Mouse (Mus musculus) cerebellum, adult 2 months (tissue): Measurements from ENCODE around the gene Dnttip1. TPM values are rescaled to one million over a fixed set of nuclear protein-coding genes. Genes with fewer than 3 reads are reported as not detected.

ENCODE experiments used
- DNase-seq, 2 experiments: peaks; one replicate each; pipeline ENCODE4 v3.0.0; 2021
- H3K27ac ChIP-seq: fragments of 200-500 bp; 2 replicates; pipeline ENCODE4 v1.5.1; 2012; ENCODE audit warnings: low read length, control low read depth, inconsistent platforms; ENCODE audit not compliant: insufficient read depth
- H3K27me3 ChIP-seq: fragments of 200-500 bp; 2 replicates; pipeline ENCODE4 v1.6.1; 2012; ENCODE audit warnings: inconsistent platforms, mild to moderate bottlenecking, low read length, moderate library complexity; ENCODE audit not compliant: control insufficient read depth, insufficient read depth
- H3K4me1 ChIP-seq: fragments of 200-500 bp; 2 replicates; pipeline ENCODE4 v1.6.1; 2011; ENCODE audit warnings: low read length; ENCODE audit not compliant: control insufficient read depth, insufficient read depth
- H3K4me3 ChIP-seq: fragments of 200-500 bp; replicated peaks from 2 replicates; pipeline ENCODE3; 2011; ENCODE audit warnings: mild to moderate bottlenecking, low read depth, low read length, control low read depth; ENCODE audit not compliant: insufficient read depth
- CTCF ChIP-seq: fragments of 200-500 bp; IDR thresholded peaks from 2 replicates; pipeline ENCODE4 v1.5.1; 2011; ENCODE audit warnings: low read depth, mild to moderate bottlenecking, control low read depth, low read length, moderate library complexity, borderline replicate concordance; ENCODE audit not compliant: insufficient read depth
- POLR2A ChIP-seq: fragments of 200-500 bp; IDR thresholded peaks from 2 replicates; pipeline ENCODE4 v1.6.1; 2011; ENCODE audit warnings: low read length, control low read depth, borderline replicate concordance; ENCODE audit not compliant: insufficient read depth
- WGBS: fragments of 180-500 bp; shearing (Covaris S2); methylation state at CpG from one replicate; pipeline ENCODE4 v1.1.7; 2018; 5-methylcytosine and 5-hydroxymethylcytosine counted together
- polyA plus RNA-seq: library from polyadenylated mRNA; depleted of rRNA; stranded (reverse); fragments of >200 nt; gene quantifications from 2 replicates; pipeline ENCODE4 v1.2.3, GENCODE M21; 2012

Dnttip1 gene
- polyA plus RNA-seq, 1 experiment: 44.3 TPM

- H3K4me1 ChIP-seq: peaks cover 10% of the 10 kb centered on the region
- DNase-seq: no peak
- TF ChIP-seq POLR2A (no peak), CTCF (no peak)
- no peaks in the 10 kb centered on the region for H3K27me3 ChIP-seq
- no peak overlapping the region for H3K4me3 ChIP-seq
- H3K27ac ChIP-seq: no peak overlapping the region
- WGBS: 67% methylated on average over 17 of the region's 17 CpGs
Measured at GRCm38 (mm10) chr2:164776801-164777200, 31.0 kb downstream of the Dnttip1 start.

- Histone ChIP-seq H3K4me1 (peaks cover 10% of the 10 kb centered on the region), H3K27ac (no peak overlapping the region), H3K4me3 (no peak overlapping the region), H3K27me3 (no peaks in the 10 kb centered on the region)
- 80% methylated on average over 30 of the region's 30 CpGs for WGBS
- DNase-seq: no peak
- TF ChIP-seq CTCF (no peak), POLR2A (no peak)
Measured at GRCm38 (mm10) chr2:164777246-164778014, 31.6 kb downstream of the Dnttip1 start.

- TF ChIP-seq CTCF (no peak), POLR2A (no peak)
- no peaks in the 10 kb centered on the region for H3K27me3 ChIP-seq
- no peak overlapping the region for H3K4me3 ChIP-seq
- no peak for DNase-seq
- WGBS: 93% methylated on average over 11 of the region's 11 CpGs
- H3K4me1 ChIP-seq: peaks cover 10% of the 10 kb centered on the region
- no peak overlapping the region for H3K27ac ChIP-seq
Measured at GRCm38 (mm10) chr2:164778015-164778287, 32.2 kb downstream of the Dnttip1 start.

GRCm38 (mm10) chr2:164778809-164779208 is 33.0 kb downstream of the Dnttip1 start:
- DNase-seq: peak in 1 of 2 experiments; percentile 55
- whole genome bisulfite sequencing: 12% methylated on average over 7 of the region's 7 CpGs
- TF ChIP-seq CTCF: no peak
- TF ChIP-seq POLR2A: no peak
- Histone ChIP-seq H3K4me1 (peaks cover 10% of the 10 kb centered on the region), H3K27me3 (no peaks in the 10 kb centered on the region), H3K27ac (no peak overlapping the region), H3K4me3 (no peak overlapping the region)

GRCm38 (mm10) chr2:164779481-164780086 is 33.8 kb downstream of the Dnttip1 start, which contains the start of gene Tnnc2:
Tnnc2 (minus strand) TSS chr2:164779967.
- peaks cover 10% of the 10 kb centered on the region for H3K4me1 ChIP-seq
- no peak for DNase-seq
- H3K27me3 ChIP-seq: no peaks in the 10 kb centered on the region
- 75% methylated on average over 8 of the region's 8 CpGs for WGBS
- no peak within 1 kb of the TSS for H3K27ac ChIP-seq
- TF ChIP-seq CTCF: no peak
- no peak for TF ChIP-seq POLR2A
- no peak within 1 kb of the TSS for H3K4me3 ChIP-seq

GRCm38 (mm10) chr2:164781876-164782275 is 36.1 kb downstream of the Dnttip1 start:
- Histone ChIP-seq H3K27ac (no peak overlapping the region), H3K4me3 (no peak overlapping the region), H3K4me1 (peaks cover 10% of the 10 kb centered on the region), H3K27me3 (no peaks in the 10 kb centered on the region)
- no peak for DNase-seq
- 43% methylated on average over 4 of the region's 4 CpGs for WGBS
- TF ChIP-seq POLR2A (no peak), CTCF (no peak)

GRCm38 (mm10) chr2:164783926-164784581 is 38.3 kb downstream of the Dnttip1 start:
- 79% methylated on average over 7 of the region's 7 CpGs for WGBS
- no peak overlapping the region for H3K4me3 ChIP-seq
- DNase-seq: no peak
- no peak overlapping the region for H3K27ac ChIP-seq
- no peak for TF ChIP-seq POLR2A
- TF ChIP-seq CTCF: no peak
- H3K4me1 ChIP-seq: peaks cover 9% of the 10 kb centered on the region
- H3K27me3 ChIP-seq: no peaks in the 10 kb centered on the region
